Mouse (Mus musculus) left cerebral cortex, postnatal 4 days (tissue): Measurements from ENCODE around the gene Pafah1b3. TPM values are rescaled to one million over a fixed set of nuclear protein-coding genes. Genes with fewer than 3 reads are reported as not detected.

Experiments used
- DNase-seq: peaks from one replicate; pipeline ENCODE4 v3.0.0-alpha.2; 2022
- intact Hi-C: fragments of 180-260 bp; cut with DNase I; formaldehyde crosslinking; loops from one replicate; pipeline ENCODE4 v1.15.1; 2025
- total RNA-seq, 2 experiments: library from RNA; stranded (reverse); gene quantifications; 2 replicates each; pipeline ENCODE4 v1.2.3; 2021

Gene Pafah1b3
- total RNA-seq, 2 experiments from 2014 or later = 234 to 250 TPM

DNA sequence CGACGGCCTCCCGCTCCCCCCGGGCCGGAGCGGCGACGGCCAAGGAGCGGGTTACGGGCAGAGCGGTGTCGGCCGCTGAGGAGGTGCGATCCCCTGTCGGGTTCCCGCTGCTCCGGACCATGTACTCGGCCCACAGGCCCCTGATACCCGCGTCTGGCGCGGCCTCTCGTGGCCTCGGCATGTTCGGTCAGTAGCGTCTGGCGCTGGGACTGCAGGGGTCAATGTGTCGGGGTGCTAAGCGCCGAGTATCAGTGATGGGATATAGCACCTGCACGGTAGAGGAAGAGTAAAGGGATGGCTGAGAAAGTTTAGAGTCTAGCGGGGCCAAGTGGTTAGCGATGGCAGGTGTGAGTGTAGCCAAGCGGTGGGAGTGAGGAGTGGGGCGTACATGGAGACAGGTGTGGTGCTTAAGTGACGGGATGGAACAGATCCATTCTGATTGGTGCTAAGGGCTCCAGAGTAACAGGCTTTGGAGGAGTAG, 15.0 kb downstream of the Pafah1b3 start:
- DNase-seq = peak; percentile 56
- intact Hi-C loops = no loop called here

DNA sequence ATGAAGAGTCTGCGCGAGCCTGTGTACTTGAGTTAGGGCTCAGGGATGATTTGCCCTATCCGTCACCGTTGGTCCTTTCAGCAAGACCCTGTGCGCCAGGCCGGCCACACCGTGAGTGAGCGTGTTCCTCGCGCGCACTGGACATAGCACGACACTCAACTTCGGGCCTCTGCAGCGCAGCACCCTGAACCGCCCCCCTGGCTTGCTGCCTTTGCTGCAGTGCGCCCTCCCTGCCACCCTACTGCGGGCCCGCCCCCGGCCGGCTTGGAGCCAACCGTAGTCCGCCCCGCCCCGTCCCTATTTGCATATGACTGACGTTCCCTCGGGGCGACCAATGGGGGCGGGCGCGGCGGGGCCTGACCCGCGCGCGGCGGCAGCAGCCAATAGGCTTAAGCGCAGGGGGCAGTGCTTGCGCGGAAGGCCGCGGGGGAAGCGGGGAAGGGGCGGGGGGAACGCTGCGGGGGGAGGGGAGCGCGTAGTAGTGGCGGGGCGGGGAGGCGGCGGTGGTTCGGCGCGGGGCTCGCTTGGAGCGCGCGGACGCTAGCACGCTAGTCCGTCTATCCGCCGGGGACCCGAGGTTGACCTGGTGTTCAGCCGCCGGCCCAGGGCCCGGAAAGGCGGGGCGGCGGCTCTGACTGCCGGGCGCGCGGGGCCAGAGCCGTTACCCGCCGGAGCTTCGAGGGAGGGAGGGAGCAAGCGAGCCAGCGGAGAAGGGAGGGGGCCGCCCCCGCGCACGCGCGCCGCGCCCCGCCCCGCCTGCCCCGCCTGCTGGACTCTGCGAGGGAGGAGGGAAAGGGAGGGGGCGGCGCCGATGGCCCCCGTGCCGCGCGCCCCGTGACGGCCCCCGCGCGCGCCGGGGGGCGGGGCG, 15.8 kb downstream of the Pafah1b3 start:
- peak; percentile 99 for DNase-seq
- intact Hi-C loops = no loop called here

DNA sequence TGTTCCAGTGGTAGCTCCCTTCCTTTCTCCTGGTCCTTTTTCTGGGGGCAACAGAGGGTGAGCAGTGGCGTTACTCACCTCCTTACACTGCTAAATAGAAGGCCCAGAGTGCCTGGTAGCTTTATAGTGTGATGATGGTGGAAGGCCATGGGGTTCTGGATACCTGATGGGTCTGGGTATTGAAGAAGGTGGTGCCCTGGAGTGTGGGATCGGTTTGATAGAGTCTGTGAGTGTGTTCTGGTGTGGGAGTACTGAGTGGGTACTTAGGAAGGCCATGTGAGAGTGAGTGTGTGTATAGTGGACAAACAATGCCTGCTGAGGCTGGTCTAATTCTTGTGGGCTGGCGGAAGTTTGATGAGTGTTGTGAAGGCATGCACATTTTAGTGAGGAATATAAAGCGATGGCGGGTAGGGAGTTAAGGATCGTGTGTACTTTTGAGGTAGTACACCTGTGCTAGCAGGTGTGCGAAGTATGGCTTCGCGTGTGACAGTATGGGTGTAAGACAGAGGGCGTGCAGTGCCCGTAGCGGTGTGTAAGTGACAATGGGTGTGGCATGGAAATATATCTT, 16.5 kb downstream of the Pafah1b3 start:
- DNase-seq = no peak
- intact Hi-C loops = no loop called here

DNA sequence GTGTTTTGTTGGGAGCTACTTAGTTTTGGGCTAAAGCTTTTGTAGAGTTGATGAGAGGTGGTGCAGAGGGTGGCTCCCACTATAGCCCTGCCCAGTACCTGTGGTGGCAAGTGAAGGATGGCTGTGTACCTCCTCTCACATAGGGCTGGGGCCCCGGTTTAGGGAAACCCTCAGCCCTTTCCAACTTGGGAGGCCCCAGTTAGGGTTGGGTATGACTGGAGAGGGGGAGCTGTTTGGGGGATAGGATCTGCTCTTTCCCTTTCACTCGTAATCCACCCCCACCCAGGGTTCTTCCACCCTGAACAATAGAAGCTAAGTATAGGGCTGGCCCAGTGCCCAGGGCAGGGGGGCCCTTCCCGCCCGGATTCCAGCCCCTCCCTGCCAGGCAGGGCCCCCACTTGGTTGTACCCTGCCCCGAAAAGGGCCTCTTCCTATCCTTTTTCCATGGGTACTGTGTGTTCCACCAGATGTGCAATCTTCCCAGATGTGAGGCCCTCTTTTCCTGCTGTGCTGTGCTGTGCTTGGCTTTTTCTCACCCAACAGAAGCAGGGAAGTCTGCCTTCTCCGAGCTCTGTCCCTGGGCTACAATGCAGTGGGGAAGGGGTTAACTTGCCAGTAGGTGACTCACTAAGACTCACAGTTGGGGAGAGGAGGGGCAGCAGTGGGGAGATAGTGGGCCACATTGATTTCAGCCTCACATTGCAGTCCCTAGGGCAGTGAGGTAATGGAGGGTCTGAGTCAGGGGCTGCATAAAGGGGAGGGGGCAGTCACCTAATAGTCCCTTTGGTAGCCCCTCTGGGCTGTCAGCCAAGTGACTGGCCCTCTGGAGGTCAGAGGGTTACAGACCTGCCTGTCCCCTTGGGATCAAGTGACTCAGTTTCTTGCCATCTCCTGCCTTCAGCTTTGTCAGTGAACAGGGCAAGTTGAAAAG, 17.7 kb downstream of the Pafah1b3 start:
- peak; percentile 43 for DNase-seq
- intact Hi-C loops = loop anchor here (2.0 kb wide), 1 partner anchor 39 kb away; no protein-coding TSS in a partner anchor

DNA sequence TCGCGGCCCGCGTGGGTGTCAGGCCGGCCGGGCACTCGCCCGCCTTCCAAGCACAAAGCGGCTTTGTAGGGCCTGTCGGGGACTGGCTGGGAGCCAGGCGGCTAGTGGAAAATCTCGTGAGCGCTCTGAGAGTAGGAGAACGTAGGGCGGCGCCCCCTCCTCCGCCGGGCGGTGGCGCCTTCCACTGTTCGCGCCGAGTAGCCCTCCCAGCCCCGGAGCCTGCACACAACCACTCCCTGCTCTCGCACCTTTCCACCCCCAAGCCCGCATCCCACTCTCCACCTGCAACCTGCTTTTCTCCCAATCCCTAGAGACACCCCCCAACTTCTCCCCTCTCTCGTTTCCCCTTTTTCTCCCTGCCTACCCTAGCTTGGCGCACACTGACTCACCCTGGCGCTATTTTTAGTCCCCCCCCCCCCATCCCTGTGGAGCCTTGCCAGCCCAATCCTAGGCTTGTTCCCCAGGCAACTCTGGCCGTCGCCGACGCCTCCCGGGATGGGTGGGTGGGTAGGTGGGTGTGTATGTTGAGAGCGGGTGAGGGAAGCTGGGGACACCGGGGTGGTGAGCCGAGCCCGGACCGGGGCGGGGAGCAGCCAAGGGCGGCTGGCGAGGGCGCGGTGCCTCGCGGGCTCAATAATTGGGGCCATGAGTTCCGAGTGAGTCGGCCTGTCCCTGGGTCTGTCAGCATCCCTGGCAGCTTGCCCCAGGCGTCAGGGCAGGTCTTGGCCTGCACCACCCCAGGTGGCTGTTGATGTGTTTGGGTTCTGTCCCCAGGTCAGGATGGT, 18.5 kb downstream of the Pafah1b3 start:
- intact Hi-C loops = loop anchor here (2.0 kb wide), 1 partner anchor 38 kb away; no protein-coding TSS in a partner anchor
- peak; percentile 96 for DNase-seq

DNA sequence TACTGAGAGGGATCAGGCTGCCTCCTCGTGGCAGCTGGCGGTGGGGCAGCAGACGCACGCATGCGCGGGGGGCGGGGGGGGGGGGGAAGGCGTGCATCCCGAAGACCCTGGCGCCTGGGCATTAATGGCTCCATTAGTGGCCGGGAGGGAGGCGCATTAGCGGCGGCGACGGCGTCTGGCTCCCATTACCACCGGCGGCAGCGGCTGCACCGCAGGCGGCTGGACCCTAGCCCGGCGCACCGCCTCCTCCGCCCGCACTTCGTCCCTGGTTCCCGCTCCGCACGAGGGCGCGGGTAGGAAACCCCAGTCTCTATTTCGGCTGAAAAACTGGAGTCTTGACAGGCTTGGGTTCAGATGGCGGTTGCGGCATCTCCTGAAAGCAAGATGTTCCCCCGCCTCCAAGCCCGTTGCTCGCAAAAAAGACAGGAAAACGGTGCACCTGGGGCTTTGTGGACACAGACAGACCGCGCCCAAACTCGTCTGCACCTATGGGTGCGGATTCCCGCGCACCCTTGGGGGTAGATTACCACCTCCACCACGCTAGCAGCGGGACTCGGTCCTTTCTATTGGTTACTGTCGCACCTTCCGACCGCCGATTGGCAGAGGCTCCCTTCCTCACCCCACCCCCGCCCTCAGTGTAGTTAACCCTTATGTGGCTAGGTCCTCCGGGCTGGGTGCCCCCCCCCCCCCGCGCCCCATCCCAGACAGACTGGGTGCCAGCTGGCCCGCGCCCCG, 19.3 kb downstream of the Pafah1b3 start:
- intact Hi-C loops = loop anchor here (2.0 kb wide), 1 partner anchor 38 kb away; no protein-coding TSS in a partner anchor
- DNase-seq = peak; percentile 87

DNA sequence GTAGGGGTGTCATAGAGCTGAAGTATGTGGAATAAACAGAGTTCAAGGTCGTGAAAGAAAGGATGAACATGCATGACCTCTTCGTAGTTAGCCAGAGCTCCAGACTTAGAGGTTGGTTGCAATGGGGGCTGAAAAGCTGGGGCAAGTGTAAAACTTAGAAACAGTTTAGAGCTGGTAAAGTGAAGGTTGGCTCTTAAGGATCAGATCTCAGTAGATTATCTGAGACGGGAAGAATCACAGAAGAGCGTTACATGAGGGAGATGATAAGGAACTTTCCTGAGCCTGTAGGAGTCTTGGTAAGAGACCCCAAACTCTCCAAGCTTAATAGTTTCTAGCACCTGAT, 19.8 kb downstream of the Pafah1b3 start:
- intact Hi-C loops = loop anchor here (2.0 kb wide), 1 partner anchor 37 kb away; no protein-coding TSS in a partner anchor
- DNase-seq = no peak

DNA sequence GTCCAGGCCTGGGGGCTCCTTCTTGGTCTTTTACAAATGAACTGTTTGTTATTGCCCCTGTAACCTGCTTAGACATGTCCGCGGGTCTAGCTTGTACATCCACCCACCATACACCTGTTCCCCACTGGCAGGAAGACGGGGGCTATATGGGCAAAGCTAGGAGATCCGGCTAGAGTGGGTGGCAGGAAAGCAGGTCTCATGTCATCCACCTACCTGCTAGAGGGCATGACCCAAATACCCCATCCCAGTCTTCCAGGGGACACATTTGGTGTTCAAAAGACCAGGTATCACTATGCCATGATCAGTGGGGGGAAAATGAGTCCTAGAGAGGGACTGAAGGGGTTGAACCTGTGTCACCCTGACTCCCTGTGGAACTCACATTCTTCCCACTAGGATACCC, 20.4 kb downstream of the Pafah1b3 start:
- intact Hi-C loops = no loop called here
- DNase-seq = no peak

DNA sequence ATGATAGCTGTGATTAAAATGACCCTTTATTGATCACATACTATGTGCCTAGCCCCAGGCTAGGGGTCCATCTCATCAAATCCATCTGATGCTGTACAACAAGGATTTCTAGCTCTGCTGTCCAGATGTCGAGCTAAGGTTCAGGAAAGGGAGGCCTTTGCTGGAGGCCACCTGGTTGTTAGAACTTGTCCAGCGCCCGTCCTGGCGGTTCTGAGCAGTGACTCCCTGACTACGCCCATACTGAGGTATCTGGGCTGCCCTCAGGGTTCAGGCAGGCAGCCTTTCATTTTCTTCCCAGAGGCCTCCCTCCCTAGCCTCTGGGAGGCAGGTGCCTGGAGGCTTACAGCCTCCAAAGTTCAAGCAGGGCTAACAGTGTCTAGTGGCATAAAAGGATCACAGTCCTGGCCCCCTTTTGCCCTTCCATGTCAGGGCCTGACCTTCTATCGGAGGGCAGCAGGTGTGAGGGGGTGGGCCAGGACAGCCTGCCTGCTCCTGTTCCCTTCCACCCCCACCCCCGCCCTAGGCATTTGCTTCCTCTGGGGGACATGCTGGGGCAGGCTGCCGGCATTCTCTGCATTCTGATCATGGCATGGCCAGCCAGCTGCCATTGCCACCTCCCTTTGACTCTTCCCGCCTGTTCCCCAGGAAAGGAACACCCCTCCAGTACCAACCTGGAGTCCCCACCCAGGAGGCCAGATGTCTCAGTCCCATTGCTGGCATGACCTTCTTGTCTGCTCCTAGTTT, 22.1 kb downstream of the Pafah1b3 start:
- DNase-seq = no peak
- intact Hi-C loops = no loop called here

DNA sequence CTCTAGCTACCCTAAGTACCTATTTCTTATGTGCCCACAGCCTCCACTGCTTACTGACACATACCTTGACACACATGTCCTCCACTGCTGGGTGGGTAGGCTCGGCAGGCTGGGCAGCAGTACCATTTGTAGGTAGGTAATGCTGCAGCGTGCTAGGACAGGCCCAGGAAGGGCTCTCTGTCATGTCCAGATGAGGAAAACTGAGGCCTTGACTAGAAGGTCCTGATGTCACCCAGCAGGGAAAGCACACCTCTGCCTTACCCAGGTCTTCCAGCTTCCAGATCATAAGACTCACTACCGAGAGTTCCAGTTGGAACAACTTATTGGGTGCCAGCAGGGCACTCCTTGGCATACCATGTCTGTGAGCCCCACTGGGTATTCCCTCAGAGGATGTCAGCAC, 22.8 kb downstream of the Pafah1b3 start:
- intact Hi-C loops = no loop called here

DNA sequence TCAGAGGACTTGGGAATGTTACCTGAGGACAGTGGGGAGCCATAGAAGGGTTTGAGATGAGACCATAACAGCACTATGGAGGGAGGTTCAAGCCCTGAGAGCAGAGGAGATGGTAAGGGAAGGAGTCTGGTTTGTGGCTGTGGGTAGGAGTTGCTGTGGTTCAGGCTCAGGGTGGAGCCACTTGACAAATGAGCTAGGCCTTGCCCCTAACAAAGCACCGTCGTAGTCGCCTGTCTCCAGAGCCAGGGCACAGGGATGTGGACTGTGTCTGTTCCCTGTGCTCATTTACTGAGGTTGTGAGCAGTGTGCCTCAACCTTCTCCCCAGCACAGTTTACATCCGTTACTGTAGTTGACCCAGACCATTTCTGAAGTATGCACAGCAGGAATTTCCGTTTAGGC, 23.2 kb downstream of the Pafah1b3 start:
- no peak for DNase-seq
- intact Hi-C loops = no loop called here

More for the DNA sequence above, 22.8 kb downstream of the Pafah1b3 start:
- DNase-seq = no peak

DNA sequence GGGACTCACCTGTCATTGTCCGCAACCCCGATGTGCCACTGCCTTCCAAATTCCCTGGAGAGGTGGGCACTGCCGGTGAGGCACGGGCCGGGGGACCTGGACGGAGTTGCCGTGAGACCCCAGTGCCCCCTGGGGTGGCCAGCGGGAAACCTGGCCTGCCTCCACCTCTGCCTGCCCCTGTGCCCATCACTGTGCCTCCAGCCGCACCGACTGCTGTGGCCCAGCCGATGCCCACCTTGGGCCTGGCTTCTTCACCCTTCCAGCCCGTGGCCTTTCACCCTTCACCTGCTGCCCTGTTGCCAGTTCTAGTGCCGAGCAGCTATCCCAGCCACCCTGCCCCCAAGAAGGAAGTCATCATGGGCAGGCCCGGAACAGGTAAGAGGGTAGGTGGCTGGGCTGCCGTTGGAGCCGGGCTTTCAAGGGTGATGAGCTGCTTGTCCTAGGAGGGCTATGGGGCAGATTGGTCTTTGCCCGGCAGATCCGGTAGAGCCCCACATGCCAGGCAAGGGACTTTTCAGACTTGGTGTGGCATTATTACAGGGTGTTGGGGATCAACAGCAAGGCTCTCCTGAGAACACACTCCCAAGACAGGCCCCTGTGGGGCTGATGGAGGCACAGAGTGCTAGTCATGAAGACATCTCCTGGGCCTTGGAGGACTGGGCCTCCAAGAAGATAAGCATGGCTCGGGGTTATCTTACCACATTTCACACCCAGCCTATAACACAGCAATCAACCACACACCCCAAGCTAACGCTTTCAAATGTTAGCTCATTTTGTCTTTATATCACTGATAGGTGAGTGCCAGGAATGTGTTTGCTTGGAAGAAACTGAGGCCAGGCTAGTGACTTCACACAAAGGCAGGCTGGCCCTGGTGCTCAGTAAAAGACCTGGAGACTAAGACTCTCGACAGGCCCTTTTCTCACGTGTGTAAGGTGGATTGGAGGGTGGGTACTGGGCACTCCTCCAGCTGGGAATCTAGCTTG, 24.2 kb downstream of the Pafah1b3 start:
- no peak for DNase-seq
- intact Hi-C loops = no loop called here

DNA sequence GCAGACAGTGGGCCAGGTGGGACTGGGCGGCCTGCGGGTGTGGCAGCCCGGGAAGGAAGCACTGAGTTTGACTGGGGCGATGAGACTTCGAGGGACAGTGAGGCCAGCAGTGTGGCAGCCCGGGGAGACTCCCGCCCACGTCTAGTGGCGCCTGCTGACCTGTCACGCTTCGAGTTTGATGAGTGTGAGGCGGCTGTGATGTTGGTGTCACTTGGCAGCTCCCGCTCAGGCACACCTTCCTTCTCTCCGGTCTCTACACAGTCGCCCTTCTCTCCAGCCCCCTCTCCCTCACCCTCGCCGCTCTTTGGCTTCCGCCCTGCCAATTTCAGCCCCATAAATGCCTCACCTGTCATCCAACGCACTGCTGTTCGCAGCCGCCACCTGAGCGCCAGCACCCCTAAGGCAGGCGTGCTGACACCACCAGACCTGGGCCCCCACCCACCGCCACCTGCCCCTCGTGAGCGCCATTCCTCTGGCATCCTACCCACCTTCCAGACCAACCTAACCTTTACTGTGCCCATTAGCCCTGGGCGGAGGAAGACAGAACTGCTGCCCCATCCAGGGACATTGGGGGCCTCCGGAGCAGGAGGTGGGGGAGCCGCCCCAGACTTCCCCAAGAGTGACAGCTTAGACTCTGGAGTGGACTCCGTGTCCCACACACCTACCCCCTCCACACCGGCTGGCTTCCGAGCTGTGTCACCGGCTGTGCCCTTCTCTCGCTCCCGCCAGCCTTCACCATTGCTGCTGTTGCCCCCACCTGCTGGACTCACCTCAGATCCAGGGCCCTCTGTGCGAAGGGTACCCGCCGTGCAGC, 25.1 kb downstream of the Pafah1b3 start:
- intact Hi-C loops = no loop called here
- DNase-seq = no peak

DNA sequence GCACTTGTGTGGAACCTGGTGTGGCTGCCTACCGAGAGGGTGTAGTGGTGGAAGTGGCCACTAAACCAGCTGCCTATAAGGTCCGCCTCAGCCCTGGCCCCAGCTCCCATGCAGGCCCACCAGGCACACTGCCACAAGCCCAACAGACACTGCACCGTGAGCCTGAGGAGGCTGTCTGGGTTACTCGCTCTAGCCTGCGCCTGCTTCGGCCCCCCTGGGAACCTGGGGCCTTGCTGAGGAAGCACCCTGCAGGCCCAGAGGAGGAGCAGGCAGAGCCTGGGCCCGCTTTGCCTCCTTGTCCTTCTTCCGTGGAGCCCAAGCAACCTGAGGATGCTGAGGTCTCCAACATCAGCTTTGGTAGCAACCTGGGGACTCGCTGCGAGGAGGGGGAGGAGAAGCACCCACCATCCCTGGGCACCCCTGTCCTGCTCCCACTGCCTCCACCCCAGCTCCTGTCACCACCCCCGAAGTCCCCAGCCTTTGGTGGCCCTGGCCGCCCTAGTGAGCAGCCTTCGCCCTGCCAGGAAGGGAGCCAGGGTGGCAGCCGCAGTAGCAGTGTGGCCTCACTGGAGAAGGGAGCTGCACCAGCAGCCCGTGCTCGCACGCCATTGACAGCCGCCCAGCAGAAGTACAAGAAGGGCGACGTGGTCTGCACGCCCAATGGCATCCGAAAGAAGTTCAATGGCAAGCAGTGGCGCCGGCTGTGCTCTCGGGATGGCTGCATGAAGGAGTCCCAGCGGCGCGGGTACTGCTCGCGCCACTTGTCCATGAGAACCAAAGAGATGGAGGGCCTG, 25.9 kb downstream of the Pafah1b3 start:
- no peak for DNase-seq
- intact Hi-C loops = no loop called here

DNA sequence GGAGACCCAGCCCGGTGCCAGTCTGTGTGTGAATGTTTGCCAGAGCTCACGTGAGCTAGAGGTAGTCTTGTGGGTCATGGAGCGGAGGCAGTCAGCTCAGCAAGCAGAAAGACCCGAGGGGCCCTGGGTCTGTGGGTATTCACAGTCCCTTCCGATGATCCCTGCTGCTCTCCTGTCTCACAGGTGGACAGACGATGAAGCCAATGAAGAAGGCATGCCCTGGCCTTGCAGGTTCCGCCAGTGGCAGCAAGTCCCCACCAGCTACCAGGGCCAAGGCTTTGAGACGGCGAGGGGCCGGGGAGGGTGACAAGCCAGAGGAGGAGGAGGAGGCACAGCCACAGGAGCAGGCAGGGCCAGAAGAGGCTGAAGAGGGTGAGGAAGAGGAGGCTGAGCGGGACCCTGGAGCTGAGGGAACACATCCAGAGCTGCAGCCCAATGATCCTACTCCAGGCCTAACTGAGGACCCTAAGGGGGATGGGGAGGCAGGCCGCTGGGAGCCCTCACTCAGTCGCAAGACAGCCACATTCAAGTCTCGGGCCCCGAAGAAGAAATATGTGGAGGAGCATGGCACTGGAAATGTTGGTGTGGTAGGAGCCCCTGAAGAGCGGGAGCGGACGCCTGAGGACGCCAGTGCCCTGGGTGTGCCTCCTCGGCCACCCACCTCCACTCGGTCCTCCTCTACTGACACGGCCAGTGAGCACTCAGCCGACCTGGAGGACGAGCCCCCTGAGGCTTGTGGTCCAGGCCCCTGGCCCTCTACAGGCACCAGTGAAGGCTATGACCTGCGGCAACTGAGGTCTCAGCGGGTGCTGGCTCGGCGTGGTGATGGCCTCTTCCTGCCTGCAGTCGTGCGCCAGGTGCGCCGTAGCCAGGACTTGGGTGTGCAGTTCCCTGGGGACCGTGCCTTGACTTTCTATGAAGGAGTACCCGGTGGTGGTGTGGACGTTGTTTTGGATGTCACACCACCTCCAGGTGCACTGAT, 26.8 kb downstream of the Pafah1b3 start:
- intact Hi-C loops = no loop called here
- no peak for DNase-seq
